Mouse (Mus musculus) adipocyte (in vitro differentiated cells): Measurements from ENCODE around the gene Xntrpc.
"Not testable (repeated sequence)": the region's sequence is repeated elsewhere in the genome, so short reads cannot be mapped to it uniquely, and the experiment has no call there.

ENCODE experiments used
- DNase-seq: peaks from one replicate; pipeline ENCODE4 v3.0.0-alpha.2; 2016; ENCODE audit warnings: low spot score

Gene Xntrpc

DNA sequence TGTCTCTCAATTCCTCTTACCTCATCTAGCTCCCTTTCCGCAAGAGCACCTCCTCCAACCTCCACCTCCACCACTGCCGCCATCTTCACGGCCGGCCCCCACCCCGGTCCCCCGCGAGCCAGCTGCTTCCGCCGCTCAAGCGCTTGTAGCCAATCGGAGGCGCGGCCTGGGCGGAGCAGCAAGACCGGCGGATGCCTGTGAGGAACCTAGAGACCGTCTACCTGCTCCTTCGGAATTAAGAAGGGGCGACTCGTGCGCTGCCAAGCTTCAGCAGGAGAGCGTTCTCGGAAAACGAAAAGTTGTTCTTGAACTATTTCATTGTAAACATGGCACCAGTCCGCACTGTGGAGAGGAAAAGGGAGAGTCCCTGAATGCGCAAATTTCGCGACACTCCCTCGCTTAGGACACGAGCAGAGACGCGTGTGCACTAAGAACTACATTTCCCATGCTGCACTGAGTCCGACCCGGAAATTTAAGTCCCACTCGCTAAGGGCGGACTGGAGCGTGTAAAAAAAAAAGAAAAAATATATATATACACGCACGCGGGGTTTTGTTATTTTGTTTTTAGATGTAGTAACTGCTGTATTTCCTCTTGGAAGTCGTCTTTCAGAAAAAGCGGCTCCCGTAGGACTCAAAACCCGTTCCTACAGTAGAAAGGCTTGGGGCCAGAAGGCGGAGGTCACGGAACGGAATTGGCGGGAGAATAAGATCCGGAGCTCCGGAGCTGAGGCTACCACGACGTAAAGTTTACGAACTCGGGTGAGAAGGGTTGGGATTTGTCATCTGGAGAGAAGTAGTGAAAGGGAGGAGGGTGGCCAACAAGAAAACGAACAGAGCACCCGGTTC is at the start of gene Xntrpc, which contains the start of the genes Rnf121 and Xndc1:
Xntrpc (plus strand) TSS at position 668 of the 846 bp plus-strand sequence.
Rnf121 (minus strand) TSS at position 424 of the 846 bp plus-strand sequence.
Xndc1 (plus strand) TSS at position 466 of the 846 bp plus-strand sequence.
- peak; percentile 85 for DNase-seq

- no peak for DNase-seq
Measured at GRCm38 (mm10) chr7:102016936-102017335, 48.6 kb upstream of the Xntrpc start.

- DNase-seq = peak; percentile 39
Measured at GRCm38 (mm10) chr7:102017452-102017851, 48.1 kb upstream of the Xntrpc start.

- no peak for DNase-seq
Measured at GRCm38 (mm10) chr7:102018034-102018433, 47.5 kb upstream of the Xntrpc start.

DNA sequence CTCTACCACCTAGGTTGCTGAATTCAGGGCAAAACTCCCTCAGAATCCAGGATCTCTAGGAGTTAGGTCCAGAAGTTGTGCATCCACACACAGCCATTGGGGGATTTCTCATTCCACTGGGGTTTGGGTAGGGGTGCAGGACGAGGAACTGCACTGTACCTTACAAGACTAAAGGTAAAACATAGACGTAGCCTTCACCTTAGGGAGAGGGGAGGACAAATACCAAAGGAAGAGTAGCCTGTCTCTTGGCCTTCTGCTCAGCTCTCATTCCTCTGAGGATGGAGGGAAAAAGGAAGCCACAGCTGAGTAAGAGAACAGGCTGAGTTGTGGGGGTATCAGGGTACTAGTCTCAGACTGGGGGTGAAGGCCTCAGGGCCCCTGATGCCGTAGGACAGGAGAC is 46.9 kb upstream of the Xntrpc start, which contains the start of gene Il18bp:
Il18bp (minus strand) TSS at position 101 of the 400 bp plus-strand sequence.
- no peak for DNase-seq

DNA sequence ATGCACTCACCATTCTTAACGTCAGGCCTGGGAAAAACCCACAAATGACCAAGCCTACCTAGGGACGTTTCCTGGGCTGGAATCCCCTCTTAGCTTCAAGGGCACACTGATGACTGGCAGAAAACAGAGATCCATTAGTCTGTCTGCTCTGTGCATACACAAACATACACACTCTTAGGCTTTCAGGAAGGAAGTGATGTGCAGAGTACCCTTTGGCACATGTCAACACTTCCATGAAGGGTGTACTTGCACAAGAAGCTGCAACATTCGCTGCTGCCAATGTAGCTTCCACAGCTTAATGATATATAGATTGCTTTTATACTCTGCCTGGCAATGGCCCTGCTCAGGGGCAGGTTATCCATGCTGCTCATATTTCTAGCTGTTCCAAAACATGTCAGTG is 46.2 kb upstream of the Xntrpc start:
- no peak for DNase-seq

- not testable (repeated sequence) for DNase-seq
Measured at GRCm38 (mm10) chr7:102020934-102021333, 44.6 kb upstream of the Xntrpc start.

- no peak for DNase-seq
Measured at GRCm38 (mm10) chr7:102023821-102024220, 41.7 kb upstream of the Xntrpc start.

- no peak for DNase-seq
Measured at GRCm38 (mm10) chr7:102025187-102026119, 40.1 kb upstream of the Xntrpc start.

GRCm38 (mm10) chr7:102034904-102035303 is 30.6 kb upstream of the Xntrpc start:
- DNase-seq = no peak

DNA sequence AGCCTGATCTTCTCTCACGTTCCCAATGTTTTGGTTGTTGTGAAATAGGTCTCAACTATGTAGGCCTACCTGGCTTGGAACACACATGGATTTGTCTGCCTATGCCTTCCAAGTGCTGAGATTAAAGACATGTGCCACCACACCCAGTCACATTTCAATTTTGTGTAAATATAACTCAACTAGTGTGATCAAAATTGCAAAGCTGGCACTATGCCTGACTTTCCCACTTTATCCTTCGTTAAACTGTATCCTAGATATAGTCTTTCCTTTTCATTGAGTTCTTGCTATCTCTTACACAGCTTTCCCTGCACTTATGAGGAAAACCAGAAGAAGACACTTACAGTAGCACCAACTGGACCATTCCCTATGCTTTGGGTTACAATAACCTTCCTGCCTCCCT is 30.0 kb upstream of the Xntrpc start:
- no peak for DNase-seq

DNA sequence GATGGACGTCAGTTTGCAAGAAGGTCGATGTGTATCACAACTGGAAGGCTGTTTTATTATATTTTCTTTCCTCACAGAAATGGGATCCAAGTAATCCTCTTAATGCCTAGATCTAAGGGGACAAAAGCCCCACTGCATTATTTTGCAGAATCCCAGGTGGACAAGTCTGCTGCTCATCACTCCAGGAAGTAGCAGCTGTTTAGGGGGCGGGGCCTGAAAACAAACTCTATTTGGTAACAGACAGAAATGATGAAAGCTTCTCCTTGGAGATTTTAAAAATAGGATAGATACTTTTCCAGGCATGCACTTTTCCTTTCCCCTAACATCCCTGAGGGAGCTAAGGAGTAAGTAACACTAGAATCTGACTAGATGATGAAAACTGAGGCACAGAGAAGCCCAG is 28.2 kb upstream of the Xntrpc start:
- no peak for DNase-seq

GRCm38 (mm10) chr7:102042314-102042713 is 23.2 kb upstream of the Xntrpc start:
- no peak for DNase-seq

DNA sequence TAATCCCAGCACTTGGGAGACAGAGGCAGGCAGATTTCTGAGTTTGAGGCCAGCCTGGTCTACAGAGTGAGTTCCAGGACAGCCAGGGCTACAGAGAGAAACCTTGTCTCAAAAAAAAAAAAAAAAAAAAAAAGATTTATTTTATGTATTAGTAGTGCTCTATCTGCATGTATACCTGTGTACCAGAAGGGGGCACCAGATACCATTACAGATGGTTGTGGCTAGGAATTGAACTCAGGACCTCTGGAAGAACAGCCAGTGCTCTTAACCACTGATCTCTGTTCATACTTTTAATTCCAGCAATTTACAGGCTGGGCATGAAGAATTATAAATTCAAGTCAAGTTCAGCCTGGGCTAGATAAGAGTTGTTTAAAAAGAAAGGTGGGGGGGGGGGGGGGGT is 17.0 kb upstream of the Xntrpc start:
- DNase-seq = not testable (repeated sequence)

DNA sequence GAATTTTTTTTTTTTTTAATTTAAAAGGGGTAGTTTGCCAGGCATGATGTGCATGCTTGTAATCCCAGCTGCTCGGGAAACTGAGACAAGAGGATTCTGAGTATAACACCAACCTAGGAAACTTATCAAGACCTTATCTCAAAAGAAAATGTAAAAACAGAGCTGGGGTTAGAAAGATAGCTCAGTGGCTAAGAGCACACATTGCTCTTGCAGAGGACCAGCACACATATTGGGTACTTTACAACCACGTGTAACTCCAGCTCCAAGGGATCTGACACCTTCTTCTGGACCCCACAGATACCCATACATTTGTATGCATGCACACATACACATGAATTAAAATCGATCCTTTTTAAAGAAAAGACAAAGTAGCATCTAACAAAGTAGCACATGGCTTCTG is 4.2 kb upstream of the Xntrpc start:
- DNase-seq = no peak

- DNase-seq = no peak
Measured at GRCm38 (mm10) chr7:102062203-102062602, 3.3 kb upstream of the Xntrpc start.

DNA sequence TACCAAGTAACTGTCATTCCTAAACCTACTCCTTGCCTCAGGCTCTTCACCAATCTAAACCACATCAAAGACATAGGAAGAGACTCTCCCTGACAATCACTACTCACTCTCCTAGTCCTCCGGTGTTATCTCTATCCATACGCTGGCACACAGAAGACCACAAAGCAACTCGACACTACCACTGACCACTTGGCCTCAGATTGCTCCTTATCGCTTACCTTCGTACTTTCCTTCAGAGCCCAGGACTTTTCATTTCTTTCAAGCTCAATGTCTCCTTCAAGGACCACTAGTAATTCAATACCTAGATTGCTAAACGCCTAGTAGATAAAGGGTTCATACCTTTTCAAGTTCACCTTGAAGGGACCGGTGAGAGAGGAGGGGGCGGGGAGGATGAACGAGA is 1.6 kb upstream of the Xntrpc start:
- no peak for DNase-seq

DNA sequence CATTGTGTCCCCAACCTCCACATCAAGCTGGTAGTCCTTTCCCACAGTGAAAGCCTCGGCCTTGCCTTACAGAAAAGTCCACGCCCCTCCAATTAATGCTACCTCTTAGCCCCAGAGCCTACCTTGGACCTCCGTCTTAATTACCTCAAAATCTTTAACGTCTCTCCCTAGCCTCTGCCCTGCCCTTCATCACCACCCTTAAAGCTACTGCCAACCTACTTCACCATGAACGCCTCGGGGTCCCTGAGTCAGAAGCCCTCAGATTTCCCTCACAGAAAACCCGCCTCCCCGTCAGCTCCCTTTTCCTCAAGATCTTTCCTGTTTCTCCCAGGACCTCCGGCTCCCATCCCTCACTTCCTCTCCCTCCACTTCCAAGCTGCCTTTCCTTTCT is 863 bp upstream of the Xntrpc start:
- no peak for DNase-seq

- no peak for DNase-seq
Measured at GRCm38 (mm10) chr7:102066363-102066762, 850 bp downstream of the Xntrpc start.

GRCm38 (mm10) chr7:102076714-102077296 is 11.3 kb downstream of the Xntrpc start:
- peak; percentile 23 for DNase-seq

GRCm38 (mm10) chr7:102078517-102078916 is 13.0 kb downstream of the Xntrpc start:
- DNase-seq = peak; percentile 62

DNA sequence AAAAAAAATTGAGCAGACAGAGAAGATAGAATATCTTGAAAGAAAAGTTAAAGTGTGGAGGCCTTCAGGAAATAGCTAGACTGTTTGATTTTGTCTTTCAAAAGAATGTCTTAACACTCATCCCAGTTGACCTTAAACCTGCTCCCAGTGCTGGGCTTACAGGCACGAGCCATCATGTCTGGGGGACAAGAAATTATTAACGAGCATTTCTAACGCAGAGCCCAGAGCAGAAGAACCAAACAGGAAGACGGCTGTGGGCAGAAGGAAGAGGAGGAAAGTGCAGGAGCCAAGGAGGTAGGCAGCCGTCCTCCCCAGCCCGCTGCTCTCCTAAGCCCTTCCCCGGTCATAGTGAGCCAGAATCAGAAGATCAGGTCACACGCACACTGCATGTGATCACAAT is 14.8 kb downstream of the Xntrpc start:
- DNase-seq = no peak
